Mouse (Mus musculus): Measurements from ENCODE around the gene Fam240a. TPM values are rescaled to one million over a fixed set of nuclear protein-coding genes. Genes with fewer than 3 reads are reported as not detected.

The Fam240a gene
- total RNA-seq (2014; fragmentation: Nextera tagmentation) (not detected in 2 replicates), total RNA-seq (2017) (not detected in 2 replicates), polyA plus RNA-seq (2012) (not detected in 2 replicates)

- Histone ChIP-seq H3K9me3 (replicated peaks) (no peaks in the 10 kb centered on the region), H3K4me1 (ENCODE audit: insufficient read depth, low read depth, low read length) (no peaks in the 10 kb centered on the region), H3K36me3 (replicated peaks) (no peaks in the 10 kb centered on the region), H3K4me3 (ENCODE audit: low read depth, low read length) (no peak within 1 kb of the TSS), H3K27me3 (ENCODE audit: insufficient read depth, low read length) (0 out of 2 replicates have a peak, but pooled peaks cover 7% of the 10 kb centered on the region)
- ATAC-seq (ENCODE audit: extremely low read depth, insufficient number of reproducible peaks, low FRiP score, poor library complexity, severe bottlenecking) = no peak
- DNase-seq (ENCODE audit: low spot score) = no peak
- TF ChIP-seq POLR2AphosphoS5 (IDR thresholded peaks at IDR 0.05; ENCODE audit: insufficient replicate concordance, low read depth, low read length) (no peak), TAL1 (conservative IDR thresholded peaks at IDR 0.05; ENCODE audit: low read depth, low read length) (no peak), GATA2 (IDR thresholded peaks at IDR 0.05; ENCODE audit: borderline replicate concordance, low read depth, low read length) (no peak), GATA1 (IDR thresholded peaks at IDR 0.05; ENCODE audit: borderline replicate concordance, low read length) (no peak), CTCF (IDR thresholded peaks at IDR 0.05; ENCODE audit: low read depth, low read length) (no peak)
Observed at GRCm38 (mm10) chr9:110916786-110917185, at the start of gene Fam240a. Gene Fam240a, minus strand, starts transcription at chr9:110916861.

- H3K9me3 ChIP-seq (replicated peaks) = no peaks in the 10 kb centered on the region
- no peak for DNase-seq (ENCODE audit: low spot score)
- no peaks in the 10 kb centered on the region for H3K36me3 ChIP-seq (replicated peaks)
- no peak overlapping the region for H3K4me3 ChIP-seq (ENCODE audit: low read depth, low read length)
- H3K27me3 ChIP-seq (ENCODE audit: insufficient read depth, low read length) = no peaks in the 10 kb centered on the region
- TF ChIP-seq TAL1 (conservative IDR thresholded peaks at IDR 0.05; ENCODE audit: low read depth, low read length) (no peak), CTCF (IDR thresholded peaks at IDR 0.05; ENCODE audit: low read depth, low read length) (no peak), POLR2AphosphoS5 (IDR thresholded peaks at IDR 0.05; ENCODE audit: insufficient replicate concordance, low read depth, low read length) (no peak), GATA2 (IDR thresholded peaks at IDR 0.05; ENCODE audit: borderline replicate concordance, low read depth, low read length) (no peak), GATA1 (IDR thresholded peaks at IDR 0.05; ENCODE audit: borderline replicate concordance, low read length) (no peak)
- no peaks in the 10 kb centered on the region for H3K4me1 ChIP-seq (ENCODE audit: insufficient read depth, low read depth, low read length)
- no peak for ATAC-seq (ENCODE audit: extremely low read depth, insufficient number of reproducible peaks, low FRiP score, poor library complexity, severe bottlenecking)
Observed at GRCm38 (mm10) chr9:110965910-110966231, 49.2 kb upstream of the Fam240a start.

DNA sequence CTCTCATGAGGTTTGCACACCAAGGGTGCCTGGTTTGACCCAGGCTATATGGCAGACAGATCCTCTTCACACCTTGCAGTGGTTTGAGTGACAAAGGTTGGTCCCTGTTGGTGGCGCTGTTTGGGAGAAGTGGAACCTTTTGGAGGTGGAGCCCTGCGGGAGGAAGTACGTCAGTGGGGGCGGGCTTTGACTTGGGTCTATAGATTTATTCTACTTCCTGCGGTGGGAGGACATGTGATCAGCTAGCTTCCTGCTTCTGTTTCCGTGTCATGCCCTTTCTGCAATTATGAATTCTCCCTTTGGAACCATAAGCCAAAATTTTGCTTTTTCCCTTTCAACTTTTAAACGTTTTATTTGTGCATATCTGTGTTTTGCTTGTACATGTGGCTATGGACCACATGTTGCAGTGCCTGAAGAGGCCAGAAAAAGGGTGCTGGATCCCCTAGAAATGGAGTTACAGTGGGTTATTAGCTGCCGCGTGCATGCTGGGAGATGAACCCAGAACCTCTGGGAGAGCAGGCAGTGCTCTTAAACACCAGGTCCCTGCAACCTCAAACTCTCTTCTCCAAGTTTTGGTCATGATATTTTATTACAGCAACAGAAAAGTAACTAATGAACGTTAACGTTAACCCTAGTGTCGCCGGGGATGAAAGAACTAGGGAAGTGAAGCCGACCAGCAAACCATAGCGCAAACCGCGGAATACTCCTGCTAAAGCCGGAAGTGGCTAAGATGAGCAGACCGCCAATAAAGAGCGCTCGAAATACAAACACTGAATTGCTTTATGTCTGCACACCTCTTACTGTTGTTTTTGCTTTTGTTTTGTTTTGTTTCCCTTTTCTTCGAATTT, 48.6 kb upstream of the Fam240a start:
- DNase-seq (ENCODE audit: low spot score) (no peak), ATAC-seq (ENCODE audit: extremely low read depth, insufficient number of reproducible peaks, low FRiP score, poor library complexity, severe bottlenecking) (no peak)
- Histone ChIP-seq H3K27me3 (ENCODE audit: insufficient read depth, low read length) (no peaks in the 10 kb centered on the region), H3K4me3 (ENCODE audit: low read depth, low read length) (no peak overlapping the region), H3K9me3 (replicated peaks) (no peaks in the 10 kb centered on the region), H3K4me1 (ENCODE audit: insufficient read depth, low read depth, low read length) (no peaks in the 10 kb centered on the region), H3K36me3 (replicated peaks) (no peaks in the 10 kb centered on the region)
- TF ChIP-seq GATA2 (IDR thresholded peaks at IDR 0.05; ENCODE audit: borderline replicate concordance, low read depth, low read length) (no peak), CTCF (IDR thresholded peaks at IDR 0.05; ENCODE audit: low read depth, low read length) (no peak), TAL1 (conservative IDR thresholded peaks at IDR 0.05; ENCODE audit: low read depth, low read length) (no peak), GATA1 (IDR thresholded peaks at IDR 0.05; ENCODE audit: borderline replicate concordance, low read length) (no peak), POLR2AphosphoS5 (IDR thresholded peaks at IDR 0.05; ENCODE audit: insufficient replicate concordance, low read depth, low read length) (no peak)

GRCm38 (mm10) chr9:110963566-110964115, 47.0 kb upstream of the Fam240a start:
- no peak for TF ChIP-seq TAL1 (conservative IDR thresholded peaks at IDR 0.05; ENCODE audit: low read depth, low read length)
- no peak for TF ChIP-seq POLR2AphosphoS5 (IDR thresholded peaks at IDR 0.05; ENCODE audit: insufficient replicate concordance, low read depth, low read length)
- no peak for TF ChIP-seq GATA2 (IDR thresholded peaks at IDR 0.05; ENCODE audit: borderline replicate concordance, low read depth, low read length)
- TF ChIP-seq CTCF (IDR thresholded peaks at IDR 0.05; ENCODE audit: low read depth, low read length) = no peak
- TF ChIP-seq GATA1 (IDR thresholded peaks at IDR 0.05; ENCODE audit: borderline replicate concordance, low read length) = no peak
- DNase-seq (ENCODE audit: low spot score) (no peak), ATAC-seq (ENCODE audit: extremely low read depth, insufficient number of reproducible peaks, low FRiP score, poor library complexity, severe bottlenecking) (no peak)
- no peaks in the 10 kb centered on the region for H3K9me3 ChIP-seq (replicated peaks)
- no peaks in the 10 kb centered on the region for H3K27me3 ChIP-seq (ENCODE audit: insufficient read depth, low read length)
- no peak overlapping the region for H3K4me3 ChIP-seq (ENCODE audit: low read depth, low read length)
- no peaks in the 10 kb centered on the region for H3K36me3 ChIP-seq (replicated peaks)
- H3K4me1 ChIP-seq (ENCODE audit: insufficient read depth, low read depth, low read length) = no peaks in the 10 kb centered on the region

GRCm38 (mm10) chr9:110961386-110961785, 44.7 kb upstream of the Fam240a start:
- 0 out of 2 replicates have a peak, but pooled peaks cover 3% of the 10 kb centered on the region for H3K27me3 ChIP-seq (ENCODE audit: insufficient read depth, low read length)
- ATAC-seq (ENCODE audit: extremely low read depth, insufficient number of reproducible peaks, low FRiP score, poor library complexity, severe bottlenecking) (no peak), DNase-seq (ENCODE audit: low spot score) (no peak)

More at GRCm38 (mm10) chr9:110961386-110961785, 44.7 kb upstream of the Fam240a start:
- TF ChIP-seq TAL1 (conservative IDR thresholded peaks at IDR 0.05; ENCODE audit: low read depth, low read length) (no peak), CTCF (IDR thresholded peaks at IDR 0.05; ENCODE audit: low read depth, low read length) (no peak), GATA2 (IDR thresholded peaks at IDR 0.05; ENCODE audit: borderline replicate concordance, low read depth, low read length) (no peak), POLR2AphosphoS5 (IDR thresholded peaks at IDR 0.05; ENCODE audit: insufficient replicate concordance, low read depth, low read length) (no peak), GATA1 (IDR thresholded peaks at IDR 0.05; ENCODE audit: borderline replicate concordance, low read length) (no peak)
- H3K9me3 ChIP-seq (replicated peaks) = no peaks in the 10 kb centered on the region
- no peaks in the 10 kb centered on the region for H3K36me3 ChIP-seq (replicated peaks)
- no peak overlapping the region for H3K4me3 ChIP-seq (ENCODE audit: low read depth, low read length)
- no peaks in the 10 kb centered on the region for H3K4me1 ChIP-seq (ENCODE audit: insufficient read depth, low read depth, low read length)
